Mouse (Mus musculus): ENCODE results near the gene Gm10662.
"Not testable (repeated sequence)": the region's sequence is repeated elsewhere in the genome, so short reads cannot be mapped to it uniquely, and the experiment has no call there.

Gm10662 gene

DNA sequence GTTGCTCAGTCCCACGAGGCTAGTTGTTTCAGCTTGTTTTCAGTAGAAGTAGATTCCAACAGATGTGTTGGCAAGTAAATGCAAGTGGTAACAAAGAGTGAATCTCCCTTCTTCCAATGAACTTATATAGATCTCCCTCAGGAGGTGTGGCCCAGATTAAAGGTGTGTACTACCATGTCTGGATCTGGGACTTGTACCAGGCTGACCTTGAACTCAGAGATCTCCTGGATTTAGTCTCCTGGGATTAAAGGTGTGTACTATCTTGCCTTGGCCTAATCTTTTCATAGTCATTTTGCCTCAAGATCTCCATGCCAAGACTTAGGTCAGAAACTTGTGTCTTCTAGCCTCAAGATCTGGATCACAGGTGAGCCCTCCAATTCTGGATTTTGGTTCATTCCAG, at the start of gene Gm10662:
Gm10662 (minus strand) TSS at position 101 of the 400 bp plus-strand sequence.
- not testable (repeated sequence) for DNase-seq (ENCODE audit: low spot score in 2 of 2)

DNA sequence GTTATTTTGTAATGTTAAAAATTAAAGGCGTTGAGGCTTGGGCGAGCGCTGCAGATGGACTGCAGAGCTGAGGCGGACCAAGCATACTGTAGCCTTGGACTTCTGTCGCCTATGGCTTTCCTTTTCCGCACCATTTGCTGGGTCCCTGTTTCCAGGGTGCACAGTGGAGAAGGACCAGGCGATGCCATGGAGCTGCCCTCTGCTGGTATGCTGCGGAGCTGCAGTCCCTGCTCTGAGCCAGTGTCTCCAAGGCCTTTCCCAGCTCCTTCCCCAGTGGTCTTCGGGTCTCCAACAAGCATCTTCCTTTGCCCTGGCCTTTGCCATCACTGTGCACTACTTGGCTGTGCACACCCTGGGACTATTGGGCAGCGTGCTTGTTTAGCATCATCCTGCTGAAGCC, 19.2 kb upstream of the Gm10662 start:
- not testable (repeated sequence) for DNase-seq (ENCODE audit: low spot score in 2 of 2)

Data from frontal cortex, postnatal 25 days (tissue).